Mouse (Mus musculus): ENCODE data around the gene Cdadc1. TPM values are rescaled to one million over a fixed set of nuclear protein-coding genes. Genes with fewer than 3 reads are reported as not detected.
A peak's percentile ranks its signal among the peaks of the same experiment; 100 is the strongest.

Cdadc1 gene
- 24.8 and 31.5 TPM in 2 replicates for total RNA-seq (2017)

DNA sequence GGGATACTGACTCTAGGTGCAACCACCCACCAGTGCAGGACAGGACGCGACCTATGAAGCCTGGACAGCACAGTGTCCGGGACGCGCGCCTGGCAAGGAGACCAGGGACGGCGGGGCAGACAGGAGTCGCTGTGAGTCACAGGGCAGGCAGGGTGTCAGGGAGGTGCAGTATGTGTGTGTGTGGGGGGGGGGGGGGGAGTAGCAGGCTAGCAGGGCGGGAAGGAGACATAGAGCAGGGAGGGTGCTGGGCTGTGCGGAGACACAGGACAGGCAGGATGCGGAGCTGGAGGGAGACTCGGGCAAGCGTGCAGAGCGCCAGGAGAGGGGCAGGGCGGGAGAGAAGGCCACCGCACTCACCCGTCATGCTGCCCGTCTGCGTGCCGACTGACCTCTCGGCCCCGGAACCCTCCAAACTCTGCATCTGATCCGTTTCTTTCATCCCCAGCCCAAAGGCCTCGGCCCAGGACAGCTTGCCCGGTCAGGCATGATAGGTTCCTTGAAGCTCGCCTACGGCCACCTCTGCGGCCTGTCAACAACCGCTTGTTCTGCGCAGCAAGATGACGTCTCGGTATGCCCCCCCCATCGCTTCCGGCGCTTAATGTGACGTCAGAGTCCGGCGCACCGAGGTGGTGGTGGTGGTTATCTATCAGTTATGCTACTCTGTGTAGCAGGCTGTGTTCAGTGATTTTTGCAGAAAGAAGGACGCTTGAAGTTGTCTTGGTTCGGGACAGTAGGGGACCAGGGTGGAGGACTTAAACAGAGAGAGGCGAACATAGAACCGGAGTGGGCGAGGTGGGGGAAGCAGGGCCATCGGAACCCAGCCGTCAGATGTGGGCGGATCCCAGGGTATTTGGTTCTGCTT, at the start of gene Cdadc1:
Gene Cdadc1 (minus strand): TSS at position 562 of the 862 bp plus-strand sequence.
- ATAC-seq (replicated peaks in 1 of 2; ENCODE audit: insufficient read depth in 1 of 2, low FRiP score in 2 of 2, low TSS enrichment in 1 of 2, low read depth in 1 of 2, poor library complexity in 2 of 2, severe bottlenecking in 2 of 2), result peak; percentile 94 to 95

DNA sequence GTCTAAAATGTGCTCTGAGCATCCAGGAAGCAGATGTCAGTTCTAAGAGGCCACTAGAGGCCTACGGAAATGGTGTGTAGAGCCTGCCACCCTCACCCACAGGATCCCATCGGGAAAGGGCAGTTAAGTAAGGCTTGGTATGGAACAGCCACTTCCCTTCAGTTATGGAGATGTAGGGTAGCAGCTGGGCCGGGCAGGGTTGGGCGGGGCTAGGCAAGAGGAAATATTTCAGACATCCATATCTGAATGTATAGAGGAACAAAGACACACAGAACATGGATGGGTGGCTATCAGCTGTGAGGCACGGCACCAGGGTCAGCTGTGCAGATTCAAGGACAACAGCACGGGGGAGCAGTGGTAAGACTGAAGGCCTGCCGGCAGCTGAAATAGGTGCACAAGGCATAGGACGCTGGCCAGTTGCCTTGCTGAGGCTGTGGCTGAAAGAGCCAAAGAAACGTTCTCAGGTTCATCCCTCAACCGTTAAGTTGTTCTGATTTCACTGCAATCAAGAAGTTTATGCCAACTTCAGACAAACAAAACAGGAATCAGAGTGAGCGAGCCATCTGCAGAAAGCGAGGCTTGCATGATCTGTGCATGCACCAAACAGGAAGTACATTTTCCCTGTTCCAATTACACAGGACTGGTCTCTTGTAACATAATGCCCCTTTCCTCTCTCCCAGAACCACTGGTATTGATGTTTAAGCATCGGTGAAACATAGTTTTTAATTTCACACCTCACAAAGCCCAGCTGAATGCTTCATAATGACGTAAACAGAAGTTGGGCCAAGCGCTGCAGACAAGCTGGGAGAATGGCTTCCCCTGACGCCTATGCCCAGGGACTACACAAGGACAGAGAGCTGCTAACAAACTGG, 49.3 kb upstream of the Cdadc1 start:
- no peak for ATAC-seq (replicated peaks in 1 of 2; ENCODE audit: insufficient read depth in 1 of 2, low FRiP score in 2 of 2, low TSS enrichment in 1 of 2, low read depth in 1 of 2, poor library complexity in 2 of 2, severe bottlenecking in 2 of 2)

DNA sequence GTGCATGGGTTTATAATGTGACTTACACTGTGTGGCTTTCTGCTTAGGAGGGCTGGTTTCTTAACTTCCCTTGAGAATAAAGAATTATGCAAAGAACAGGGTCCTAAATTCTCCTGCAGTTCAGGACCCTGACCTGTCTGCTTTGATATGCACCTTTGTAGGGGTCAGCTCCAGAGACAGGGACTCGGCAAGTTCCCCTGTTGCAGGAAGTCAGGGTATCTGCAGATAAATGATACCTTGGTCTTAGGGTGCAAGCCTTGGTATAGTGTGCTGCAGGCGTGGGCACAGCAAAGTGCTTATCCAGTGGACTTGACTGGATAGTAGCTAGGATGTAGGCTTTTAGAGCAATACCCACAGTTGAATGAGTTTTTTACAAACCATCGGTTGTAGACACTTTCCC, 47.1 kb upstream of the Cdadc1 start:
- ATAC-seq (replicated peaks in 1 of 2; ENCODE audit: insufficient read depth in 1 of 2, low FRiP score in 2 of 2, low TSS enrichment in 1 of 2, low read depth in 1 of 2, poor library complexity in 2 of 2, severe bottlenecking in 2 of 2), result no peak

DNA sequence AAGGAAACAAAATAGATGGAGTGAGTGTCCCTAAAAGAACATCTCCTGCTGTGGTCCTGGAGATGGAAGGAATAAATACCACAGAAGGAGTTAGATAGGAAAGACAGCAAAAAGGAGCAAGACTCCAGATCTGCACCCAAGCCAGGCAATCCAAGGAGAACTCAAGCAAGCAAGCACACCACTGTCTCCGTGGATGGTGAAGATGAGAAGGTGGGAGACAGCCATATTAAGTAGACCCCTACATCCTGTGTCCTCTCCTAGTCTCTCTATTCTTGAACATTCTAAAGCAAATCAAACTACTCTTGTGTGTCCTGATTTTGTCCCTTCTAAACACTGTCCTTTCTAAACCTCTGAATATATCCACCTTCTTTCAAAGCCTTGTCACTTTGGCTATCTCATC, 46.4 kb upstream of the Cdadc1 start:
- ATAC-seq (replicated peaks in 1 of 2; ENCODE audit: insufficient read depth in 1 of 2, low FRiP score in 2 of 2, low TSS enrichment in 1 of 2, low read depth in 1 of 2, poor library complexity in 2 of 2, severe bottlenecking in 2 of 2), result no peak

DNA sequence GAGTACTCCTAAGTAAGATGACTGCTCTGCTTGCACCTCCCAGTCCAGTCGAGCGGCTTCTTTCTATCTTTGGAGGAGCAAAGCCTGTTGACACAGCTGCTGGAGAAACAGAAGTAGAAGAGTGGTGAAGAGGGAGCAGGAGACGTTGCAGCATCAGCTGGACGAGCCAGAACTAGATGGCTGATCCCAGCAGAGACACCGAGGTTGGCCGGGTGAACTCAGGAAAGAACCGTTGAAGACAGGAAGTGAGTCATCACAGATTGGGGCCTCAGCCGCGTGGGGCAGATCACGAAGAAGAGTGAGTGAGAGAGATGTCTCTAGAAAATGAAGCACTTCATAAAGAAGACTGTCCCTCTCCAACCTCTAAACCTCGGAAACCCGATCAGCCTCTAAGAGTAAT, 45.8 kb upstream of the Cdadc1 start:
- peak; percentile 27 to 62; a peak in 2 of 4 replicates for ATAC-seq (replicated peaks in 1 of 2; ENCODE audit: insufficient read depth in 1 of 2, low FRiP score in 2 of 2, low TSS enrichment in 1 of 2, low read depth in 1 of 2, poor library complexity in 2 of 2, severe bottlenecking in 2 of 2)

DNA sequence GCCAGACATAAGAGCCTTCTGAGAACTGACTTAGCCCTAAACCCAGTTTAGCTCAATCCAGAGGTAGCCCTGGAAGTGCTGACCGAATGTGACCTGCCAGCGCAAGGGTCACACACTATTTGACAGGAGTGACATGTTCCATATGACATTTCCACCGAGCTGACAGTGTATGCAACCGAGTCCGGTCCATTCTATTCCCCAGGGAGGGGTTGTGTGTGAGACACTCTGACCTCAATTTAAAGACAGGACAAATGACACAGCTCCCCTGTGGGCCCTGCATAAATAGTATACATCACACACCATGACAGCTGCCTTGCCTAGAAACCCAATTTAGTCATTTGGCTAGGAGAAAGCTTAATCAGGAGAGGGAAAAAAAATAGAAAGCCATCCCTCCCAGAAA, 44.1 kb upstream of the Cdadc1 start:
- no peak for ATAC-seq (replicated peaks in 1 of 2; ENCODE audit: insufficient read depth in 1 of 2, low FRiP score in 2 of 2, low TSS enrichment in 1 of 2, low read depth in 1 of 2, poor library complexity in 2 of 2, severe bottlenecking in 2 of 2)

DNA sequence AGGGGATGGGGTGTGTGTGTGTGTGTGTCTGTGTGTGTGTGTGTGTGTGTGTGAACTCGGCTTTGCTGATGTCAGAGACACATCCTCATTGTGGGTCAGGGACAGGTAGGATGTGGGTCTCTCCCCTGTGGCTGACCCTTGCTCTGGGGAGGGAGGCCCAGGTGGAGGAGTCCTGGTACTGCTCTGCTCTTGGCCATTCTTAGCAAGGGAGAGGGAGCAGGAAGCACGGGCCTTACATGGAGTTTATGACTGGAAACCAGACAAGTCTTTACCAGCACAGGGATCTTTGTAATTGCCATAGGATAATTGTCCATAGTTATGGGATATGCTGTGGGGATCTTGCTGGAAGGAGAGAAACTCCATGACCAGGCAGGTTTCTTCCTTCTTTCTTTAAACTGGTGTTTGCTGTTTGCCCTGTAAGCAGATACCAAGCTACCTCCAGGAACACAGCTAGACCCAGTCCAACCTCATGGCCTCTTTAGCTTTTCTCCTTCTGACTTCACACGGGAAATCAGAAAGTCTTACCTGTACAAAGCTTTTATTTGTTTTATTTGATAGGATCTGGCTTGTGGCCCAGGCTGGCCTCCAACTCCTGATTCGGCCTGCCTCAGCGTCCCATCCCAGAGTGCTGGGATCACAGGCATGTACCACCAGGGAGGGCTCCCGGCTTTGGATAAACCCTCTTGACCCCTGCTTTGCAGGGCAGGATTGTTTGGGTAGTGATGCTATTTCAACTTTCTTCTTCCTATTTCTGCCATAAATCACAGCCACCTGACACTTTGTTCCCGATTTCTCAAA, 41.3 kb upstream of the Cdadc1 start:
- ATAC-seq (replicated peaks in 1 of 2; ENCODE audit: insufficient read depth in 1 of 2, low FRiP score in 2 of 2, low TSS enrichment in 1 of 2, low read depth in 1 of 2, poor library complexity in 2 of 2, severe bottlenecking in 2 of 2), result no peak

DNA sequence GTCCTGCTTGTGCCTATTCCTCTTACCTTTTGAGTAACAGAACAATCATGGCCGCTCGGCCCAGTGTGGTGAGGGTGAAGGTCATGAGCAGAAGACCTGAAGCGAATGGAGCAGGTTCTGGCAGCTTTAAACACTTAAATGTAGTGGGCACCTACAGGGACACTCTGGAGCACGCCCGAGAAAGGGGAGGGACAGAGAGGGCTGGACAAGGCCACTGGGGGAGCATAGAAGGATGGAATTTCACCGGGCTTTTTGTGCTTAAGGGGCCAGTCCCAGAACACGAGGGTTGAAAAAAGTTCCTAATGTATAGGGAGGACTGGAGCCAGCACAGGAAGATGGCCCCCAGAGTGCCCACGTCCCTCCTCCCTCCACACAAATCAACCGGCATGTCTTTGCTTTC, 36.2 kb upstream of the Cdadc1 start:
- ATAC-seq (replicated peaks in 1 of 2; ENCODE audit: insufficient read depth in 1 of 2, low FRiP score in 2 of 2, low TSS enrichment in 1 of 2, low read depth in 1 of 2, poor library complexity in 2 of 2, severe bottlenecking in 2 of 2), result no peak

DNA sequence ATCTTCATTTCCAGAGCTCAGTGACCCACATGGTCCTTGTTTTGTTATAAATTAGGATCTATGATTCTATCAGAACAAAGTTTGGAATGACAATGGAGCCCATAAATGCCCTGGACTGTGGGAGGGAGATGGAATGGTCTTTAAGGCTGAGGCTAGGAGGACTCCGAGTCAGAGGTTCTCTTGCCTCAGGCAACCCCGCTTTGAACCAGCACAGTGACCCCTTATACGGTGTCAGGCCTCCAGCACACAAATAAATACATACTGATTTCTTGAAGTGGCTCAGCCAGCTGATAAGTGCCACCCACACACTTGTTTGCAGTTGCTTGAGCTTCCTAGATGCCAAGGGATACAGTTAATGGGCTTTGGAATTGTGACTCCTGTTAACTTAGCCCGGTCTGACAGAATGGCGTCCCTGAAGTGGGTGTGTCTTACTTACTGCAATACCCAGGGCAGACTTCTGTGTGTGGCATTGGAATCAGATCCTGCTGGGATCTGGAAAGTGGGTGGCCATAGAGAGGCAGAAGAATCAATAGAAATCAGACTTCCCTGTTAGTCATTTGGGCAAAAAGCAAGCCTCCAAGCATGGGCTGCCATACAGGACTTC, 35.6 kb upstream of the Cdadc1 start:
- no peak for ATAC-seq (replicated peaks in 1 of 2; ENCODE audit: insufficient read depth in 1 of 2, low FRiP score in 2 of 2, low TSS enrichment in 1 of 2, low read depth in 1 of 2, poor library complexity in 2 of 2, severe bottlenecking in 2 of 2)

DNA sequence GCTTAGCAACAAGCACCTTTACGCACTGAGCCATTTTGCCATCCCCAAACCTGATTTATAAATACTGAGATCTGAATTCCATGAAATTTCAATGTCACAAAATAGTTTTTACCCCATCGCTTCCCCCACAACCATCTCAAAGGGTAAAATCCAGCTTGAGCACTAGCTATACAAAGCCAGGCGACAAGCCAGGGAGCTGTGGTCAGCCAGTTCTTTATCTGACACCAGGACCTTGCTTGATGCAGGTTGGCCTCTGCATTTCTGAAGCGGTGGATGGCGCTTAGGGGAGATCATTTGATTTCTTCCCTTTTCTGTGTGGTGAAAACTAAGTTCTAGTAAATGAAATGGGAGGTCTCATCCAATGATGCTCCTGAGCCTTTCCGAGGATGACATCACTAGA, 34.3 kb upstream of the Cdadc1 start:
- no peak for ATAC-seq (replicated peaks in 1 of 2; ENCODE audit: insufficient read depth in 1 of 2, low FRiP score in 2 of 2, low TSS enrichment in 1 of 2, low read depth in 1 of 2, poor library complexity in 2 of 2, severe bottlenecking in 2 of 2)

DNA sequence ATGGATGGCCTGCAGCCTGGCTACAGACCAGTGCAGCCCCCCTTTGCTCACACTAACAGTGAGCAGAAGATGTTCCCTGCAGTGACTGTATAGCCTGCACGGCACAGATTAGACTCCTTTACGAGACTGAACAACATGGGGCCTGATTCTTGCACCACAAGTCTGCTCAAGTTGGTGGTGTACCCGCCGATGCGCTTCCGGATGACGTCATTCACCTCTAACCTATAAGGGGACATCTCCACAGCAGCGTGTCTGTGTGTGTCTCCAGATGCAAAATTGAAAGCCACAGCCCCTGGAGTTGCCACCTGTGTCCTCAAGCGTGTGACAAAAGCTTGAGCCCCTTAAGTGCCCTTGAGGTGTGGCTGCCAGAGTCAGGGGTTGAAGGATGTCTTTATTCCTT, 32.3 kb upstream of the Cdadc1 start:
- no peak for ATAC-seq (replicated peaks in 1 of 2; ENCODE audit: insufficient read depth in 1 of 2, low FRiP score in 2 of 2, low TSS enrichment in 1 of 2, low read depth in 1 of 2, poor library complexity in 2 of 2, severe bottlenecking in 2 of 2)

DNA sequence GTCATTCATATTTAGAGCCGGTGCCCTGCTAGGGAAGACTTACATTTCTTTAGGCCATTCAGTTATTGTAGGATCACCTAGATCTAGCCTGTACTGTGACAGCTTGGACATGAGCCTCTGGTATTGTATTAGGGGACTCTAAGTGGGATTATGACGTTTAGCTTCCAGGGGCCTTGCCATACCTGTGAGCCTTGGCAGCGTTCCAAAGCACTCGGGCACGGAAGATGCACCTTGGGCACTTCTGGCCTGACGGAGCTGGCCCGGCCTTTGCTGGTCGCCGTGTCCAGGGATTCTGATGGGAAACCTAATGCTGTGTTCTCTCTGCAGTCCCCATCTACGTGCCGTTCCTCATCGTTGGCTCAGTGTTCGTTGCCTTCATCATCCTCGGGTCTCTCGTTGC, 31.5 kb upstream of the Cdadc1 start:
- ATAC-seq (replicated peaks in 1 of 2; ENCODE audit: insufficient read depth in 1 of 2, low FRiP score in 2 of 2, low TSS enrichment in 1 of 2, low read depth in 1 of 2, poor library complexity in 2 of 2, severe bottlenecking in 2 of 2), result no peak

DNA sequence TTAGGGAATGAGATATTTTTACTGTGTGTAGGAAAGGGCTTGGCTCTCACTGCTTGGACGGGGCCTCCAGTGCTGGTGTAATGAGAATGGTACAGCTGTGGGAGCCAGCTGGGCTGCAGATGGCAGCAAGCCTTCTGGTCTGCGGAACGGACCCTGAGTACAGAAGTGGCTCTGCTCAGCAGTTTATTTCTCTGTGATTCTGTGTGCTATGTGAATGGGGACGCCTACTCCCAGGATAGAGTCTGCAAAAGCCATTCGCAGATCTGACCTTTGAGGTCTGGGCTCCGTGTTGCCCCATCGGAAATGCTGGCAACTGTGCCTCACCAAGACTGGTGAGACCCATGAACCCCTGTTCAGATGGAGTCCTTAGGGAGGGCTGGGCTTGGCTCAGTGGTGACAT, 30.1 kb upstream of the Cdadc1 start:
- ATAC-seq (replicated peaks in 1 of 2; ENCODE audit: insufficient read depth in 1 of 2, low FRiP score in 2 of 2, low TSS enrichment in 1 of 2, low read depth in 1 of 2, poor library complexity in 2 of 2, severe bottlenecking in 2 of 2), result no peak

DNA sequence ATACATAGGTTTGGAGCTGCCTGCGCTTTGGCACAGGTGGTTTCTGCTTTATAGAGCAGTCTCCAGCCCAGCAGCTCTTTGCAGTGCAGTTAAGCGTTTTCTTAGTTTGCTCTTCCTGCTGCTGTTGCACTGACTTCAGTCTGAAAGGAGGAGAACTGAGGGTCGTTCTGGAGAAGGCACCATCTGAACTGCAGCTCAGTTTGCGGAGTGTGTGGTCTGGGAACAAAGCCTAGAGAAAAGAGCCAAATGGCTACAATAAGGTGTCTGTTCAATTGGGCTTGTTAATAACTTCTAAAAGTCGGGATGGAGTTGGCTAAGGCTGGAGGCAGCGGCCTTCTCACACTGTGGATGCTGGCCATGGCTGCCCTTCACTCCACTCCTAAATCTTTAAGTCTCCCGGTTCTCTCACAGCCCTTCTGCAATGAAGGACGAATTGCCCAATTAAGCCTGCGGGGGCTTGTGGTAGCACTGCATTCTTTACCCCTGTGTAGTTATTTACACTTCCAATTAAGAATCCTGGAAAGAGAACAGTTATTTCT, 29.5 kb upstream of the Cdadc1 start:
- no peak for ATAC-seq (replicated peaks in 1 of 2; ENCODE audit: insufficient read depth in 1 of 2, low FRiP score in 2 of 2, low TSS enrichment in 1 of 2, low read depth in 1 of 2, poor library complexity in 2 of 2, severe bottlenecking in 2 of 2)

DNA sequence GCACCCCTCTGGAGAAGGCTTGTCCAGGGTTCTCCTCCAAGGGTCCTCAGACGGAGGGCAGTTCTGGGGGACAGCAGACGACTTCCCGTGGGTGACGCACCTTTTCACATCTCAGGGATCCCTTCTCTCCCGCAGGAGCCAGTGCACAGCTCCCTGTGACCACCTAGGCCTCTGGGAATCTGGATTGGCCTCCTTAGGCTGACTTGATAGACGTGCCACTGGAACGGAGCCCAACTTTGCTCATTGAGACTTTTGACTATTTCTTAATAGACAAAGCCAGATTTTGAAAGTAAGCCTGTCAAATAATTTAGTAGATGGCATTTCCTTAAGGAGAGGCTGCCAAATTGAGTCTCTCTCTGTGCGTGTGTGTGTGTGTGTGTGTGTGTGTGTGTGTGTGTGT, 29.0 kb upstream of the Cdadc1 start:
- no peak for ATAC-seq (replicated peaks in 1 of 2; ENCODE audit: insufficient read depth in 1 of 2, low FRiP score in 2 of 2, low TSS enrichment in 1 of 2, low read depth in 1 of 2, poor library complexity in 2 of 2, severe bottlenecking in 2 of 2)

DNA sequence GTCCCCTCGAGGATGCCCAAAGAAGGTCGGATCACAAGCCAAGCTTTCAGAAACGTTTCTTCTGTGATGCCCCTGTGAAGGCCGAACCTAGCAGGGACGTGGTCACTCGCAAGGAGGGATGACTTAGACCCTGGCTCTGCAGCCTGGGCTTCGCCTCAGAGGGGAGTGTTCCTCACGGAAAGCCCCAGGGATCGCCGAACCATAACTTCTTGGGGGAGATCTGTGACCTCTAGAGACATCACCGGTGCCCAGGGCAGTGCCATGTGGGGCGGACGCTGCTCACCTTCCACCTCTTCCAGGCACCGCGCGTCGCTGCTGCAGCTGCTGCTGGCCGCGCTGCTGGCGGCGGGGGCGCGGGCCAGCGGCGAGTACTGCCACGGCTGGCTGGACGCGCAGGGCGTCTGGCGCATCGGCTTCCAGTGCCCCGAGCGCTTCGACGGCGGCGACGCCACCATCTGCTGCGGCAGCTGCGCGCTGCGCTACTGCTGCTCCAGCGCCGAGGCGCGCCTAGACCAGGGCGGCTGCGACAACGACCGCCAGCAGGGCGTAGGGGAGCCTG, 28.1 kb upstream of the Cdadc1 start:
- ATAC-seq (replicated peaks in 1 of 2; ENCODE audit: insufficient read depth in 1 of 2, low FRiP score in 2 of 2, low TSS enrichment in 1 of 2, low read depth in 1 of 2, poor library complexity in 2 of 2, severe bottlenecking in 2 of 2), result no peak

All from hematopoietic stem cell, adult 5-6 weeks (primary cell).